Mouse (Mus musculus) neutrophil, adult 5-6 weeks (primary cell): Measurements from ENCODE around the gene Col4a3. TPM values are rescaled to one million over a fixed set of nuclear protein-coding genes. Genes with fewer than 3 reads are reported as not detected.

Source experiments
- ATAC-seq: fragments of 151-379, 151-347 bp; 2 replicates; pipeline ENCODE4 v1.8.0; 2017; ENCODE audit warnings: mild to moderate bottlenecking, moderate TSS enrichment; ENCODE audit not compliant: insufficient number of reproducible peaks, poor library complexity, low FRiP score, severe bottlenecking; ENCODE audit errors: extremely low read depth
- total RNA-seq: library from RNA; stranded (forward); fragments of 200-1000 nt; gene quantifications from 2 replicates; pipeline ENCODE4 v1.2.3, GENCODE M21; 2017

The Col4a3 gene
- total RNA-seq = not detected in 2 replicates

- ATAC-seq = no peak
Measured at GRCm38 (mm10) chr1:82586713-82587399, at the start of gene Col4a3, which contains the start of gene Col4a4. Gene Col4a3, plus strand, starts transcription at chr1:82586921. Gene Col4a4, minus strand, starts transcription at chr1:82586849.

GRCm38 (mm10) chr1:82537848-82538247 lies 48.9 kb upstream of the Col4a3 start:
- no peak for ATAC-seq

- no peak for ATAC-seq
Measured at GRCm38 (mm10) chr1:82540056-82540455, 46.7 kb upstream of the Col4a3 start.

GRCm38 (mm10) chr1:82543934-82544333 lies 42.8 kb upstream of the Col4a3 start:
- ATAC-seq = no peak

- ATAC-seq = no peak
Measured at GRCm38 (mm10) chr1:82544419-82545185, 42.1 kb upstream of the Col4a3 start.

- ATAC-seq = no peak
Measured at GRCm38 (mm10) chr1:82545199-82545960, 41.3 kb upstream of the Col4a3 start.

- ATAC-seq = no peak
Measured at GRCm38 (mm10) chr1:82554443-82554850, 32.3 kb upstream of the Col4a3 start.

- ATAC-seq = no peak
Measured at GRCm38 (mm10) chr1:82554889-82555288, 31.8 kb upstream of the Col4a3 start.

- no peak for ATAC-seq
Measured at GRCm38 (mm10) chr1:82560223-82560622, 26.5 kb upstream of the Col4a3 start.

- no peak for ATAC-seq
Measured at GRCm38 (mm10) chr1:82569405-82569804, 17.3 kb upstream of the Col4a3 start.

GRCm38 (mm10) chr1:82571758-82572157 lies 15.0 kb upstream of the Col4a3 start:
- ATAC-seq = no peak

- no peak for ATAC-seq
Measured at GRCm38 (mm10) chr1:82575681-82576080, 11.0 kb upstream of the Col4a3 start.

GRCm38 (mm10) chr1:82576182-82576581 lies 10.5 kb upstream of the Col4a3 start:
- no peak for ATAC-seq

- no peak for ATAC-seq
Measured at GRCm38 (mm10) chr1:82577339-82577738, 9.4 kb upstream of the Col4a3 start.

- no peak for ATAC-seq
Measured at GRCm38 (mm10) chr1:82577915-82578314, 8.8 kb upstream of the Col4a3 start.

- ATAC-seq = no peak
Measured at GRCm38 (mm10) chr1:82578320-82578719, 8.4 kb upstream of the Col4a3 start.

- no peak for ATAC-seq
Measured at GRCm38 (mm10) chr1:82585981-82586380, 740 bp upstream of the Col4a3 start.

GRCm38 (mm10) chr1:82590266-82590665 lies 3.5 kb downstream of the Col4a3 start:
- ATAC-seq = no peak

- ATAC-seq = no peak
Measured at GRCm38 (mm10) chr1:82596864-82597596, 10.3 kb downstream of the Col4a3 start.
